Mouse (Mus musculus) bone marrow, adult 2 months (tissue): ENCODE measurements around the gene Padi4.

Experiments used
- CTCF ChIP-seq: fragments of 200-500 bp; IDR thresholded peaks from 2 replicates; pipeline ENCODE4 v1.5.1; 2011; ENCODE audit warnings: low read length, control low read depth; ENCODE audit not compliant: control insufficient read depth, insufficient read depth
- POLR2A ChIP-seq: fragments of 200-500 bp; IDR thresholded peaks from 2 replicates; pipeline ENCODE4 v1.6.1; 2011; ENCODE audit warnings: low read depth, mild to moderate bottlenecking, control low read depth, low read length, borderline replicate concordance; ENCODE audit not compliant: control insufficient read depth

GRCm38 (mm10) chr4:140779803-140780397 lies 5.9 kb upstream of the Padi4 start:
- TF ChIP-seq POLR2A (no peak), CTCF (no peak)
